Mouse (Mus musculus) G1E (cell line): ENCODE measurements around the gene Kcnq1.

ENCODE experiments used
- CTCF ChIP-seq: IDR thresholded peaks from 2 replicates; pipeline ENCODE4 v1.5.1; 2012; ENCODE audit warnings: low read depth, low read length, inconsistent platforms, mixed read lengths
- GATA1 ChIP-seq: IDR thresholded peaks from 2 replicates; pipeline ENCODE4 v1.6.1; 2012; ENCODE audit warnings: borderline replicate concordance, low read length, inconsistent platforms, mixed read lengths
- POLR2AphosphoS5 ChIP-seq: IDR thresholded peaks from 2 replicates; pipeline ENCODE4 v1.6.1; 2012; ENCODE audit warnings: low read depth, low read length, inconsistent platforms; ENCODE audit not compliant: insufficient replicate concordance
- TAL1 ChIP-seq: conservative IDR thresholded peaks from 2 replicates; pipeline ENCODE4 v1.6.1; 2012; ENCODE audit warnings: low read depth, low read length, inconsistent platforms, mixed read lengths

- TF ChIP-seq GATA1 (no peak), TAL1 (no peak), CTCF (no peak), POLR2AphosphoS5 (no peak)
Observed at GRCm38 (mm10) chr7:143067897-143068296, 38.3 kb upstream of the Kcnq1 start.
